Mouse (Mus musculus) CH12.LX (cell line): ENCODE data around the gene Fam198a. TPM values are rescaled to one million over a fixed set of nuclear protein-coding genes. Genes with fewer than 3 reads are reported as not detected.
"Not testable (repeated sequence)": the region's sequence is repeated elsewhere in the genome, so short reads cannot be mapped to it uniquely, and the experiment has no call there.

ENCODE experiments used
- DNase-seq: peaks from one replicate; pipeline ENCODE4 v3.0.0-alpha.2; 2013; ENCODE audit errors: extremely low read depth
- H3K27ac ChIP-seq: 2 replicates; pipeline ENCODE4 v1.5.1; 2012; ENCODE audit warnings: low read depth, mild to moderate bottlenecking, control low read depth, moderate library complexity; ENCODE audit not compliant: insufficient read depth
- H3K27me3 ChIP-seq: replicated peaks from 2 replicates; pipeline ENCODE3; 2012; ENCODE audit warnings: inconsistent platforms
- H3K36me3 ChIP-seq, 2 experiments: replicated peaks in 1 of 2; 2 replicates each; pipeline versions ENCODE3 to v1.6.1; 2012; ENCODE audit warnings: inconsistent platforms in 1 of 2, low read length in 1 of 2, mild to moderate bottlenecking in 1 of 2, mixed read lengths in 1 of 2, moderate library complexity in 1 of 2; ENCODE audit not compliant: control insufficient read depth in 1 of 2, insufficient read depth in 1 of 2
- H3K4me1 ChIP-seq, 2 experiments: 2 replicates each; pipeline ENCODE4 v1.6.1; 2012; ENCODE audit warnings: inconsistent platforms in 1 of 2, moderate library complexity in 1 of 2; ENCODE audit not compliant: insufficient read depth in 2 of 2, control insufficient read depth in 1 of 2
- H3K4me2 ChIP-seq: 2 replicates; pipeline ENCODE4 v1.6.1; 2012; ENCODE audit warnings: low read depth, mild to moderate bottlenecking, control low read depth; ENCODE audit not compliant: poor library complexity, insufficient read depth, severe bottlenecking
- H3K4me3 ChIP-seq, 3 experiments: fragments of 150-350 bp in 1 of 3; sonication (generic) in 1 of 3; replicated peaks in 1 of 3; 2 replicates each; pipeline versions ENCODE3 to v1.5.1; 2011 to 2012; ENCODE audit warnings: low read depth in 2 of 3, low read length in 2 of 3, mild to moderate bottlenecking in 2 of 3, moderate library complexity in 2 of 3, control low read depth in 1 of 3, improper control_type of control experiment in 1 of 3, inconsistent platforms in 1 of 3, mixed read lengths in 1 of 3; ENCODE audit not compliant: poor library complexity in 1 of 3
- H3K79me2 ChIP-seq: replicated peaks from 2 replicates; pipeline ENCODE4 v1.6.1; 2012; ENCODE audit warnings: mild to moderate bottlenecking, moderate library complexity; ENCODE audit not compliant: control insufficient read depth, poor library complexity, insufficient read depth, severe bottlenecking; ENCODE audit errors: extremely low read depth
- H3K9ac ChIP-seq: 2 replicates; pipeline ENCODE4 v1.6.1; 2012; ENCODE audit warnings: low read depth, mild to moderate bottlenecking, control low read depth, moderate library complexity; ENCODE audit not compliant: insufficient read depth
- H3K9me3 ChIP-seq: replicated peaks from 2 replicates; pipeline ENCODE3; 2012; ENCODE audit warnings: low read length, inconsistent platforms, mixed read lengths
- CTCF ChIP-seq, 2 experiments: IDR thresholded peaks in 1 of 2; conservative IDR thresholded peaks in 1 of 2; 2 replicates each; pipeline ENCODE4 v1.5.1; 2011 to 2012; ENCODE audit warnings: low read depth in 2 of 2, low read length in 2 of 2, improper control_type of control experiment in 1 of 2, inconsistent platforms in 1 of 2, mild to moderate bottlenecking in 1 of 2, moderate library complexity in 1 of 2
- E2F4 ChIP-seq: IDR thresholded peaks from 2 replicates; pipeline ENCODE4 v1.6.1; 2011; ENCODE audit warnings: low read depth, low read length, improper control_type of control experiment; ENCODE audit not compliant: insufficient replicate concordance
- ELF1 ChIP-seq: IDR thresholded peaks from 2 replicates; pipeline ENCODE4 v1.6.1; 2014; ENCODE audit warnings: low read depth, mild to moderate bottlenecking, inconsistent platforms, low read length, improper control_type of control experiment
- EP300 ChIP-seq: IDR thresholded peaks from 2 replicates; pipeline ENCODE4 v1.6.1; 2011; ENCODE audit warnings: low read length, improper control_type of control experiment
- GABPA ChIP-seq: IDR thresholded peaks from 2 replicates; pipeline ENCODE4 v1.6.1; 2012; ENCODE audit warnings: low read depth, low read length, improper control_type of control experiment, inconsistent platforms; ENCODE audit not compliant: insufficient replicate concordance
- KAT2A ChIP-seq: IDR thresholded peaks from 2 replicates; pipeline ENCODE4 v1.6.1; 2012; ENCODE audit warnings: low read length, improper control_type of control experiment, inconsistent platforms; ENCODE audit not compliant: insufficient replicate concordance
- MAX ChIP-seq: IDR thresholded peaks from 2 replicates; pipeline ENCODE4 v1.6.1; 2011; ENCODE audit warnings: low read length, improper control_type of control experiment
- MAZ ChIP-seq: IDR thresholded peaks from 2 replicates; pipeline ENCODE4 v1.6.1; 2012; ENCODE audit warnings: low read depth, mild to moderate bottlenecking, inconsistent platforms, low read length, improper control_type of control experiment, moderate library complexity
- MEF2A ChIP-seq: IDR thresholded peaks from 2 replicates; pipeline ENCODE4 v1.6.1; 2014; ENCODE audit warnings: low read depth, mild to moderate bottlenecking, inconsistent platforms, low read length, improper control_type of control experiment, borderline replicate concordance
- MXI1 ChIP-seq: IDR thresholded peaks from 2 replicates; pipeline ENCODE4 v1.6.1; 2011; ENCODE audit warnings: mild to moderate bottlenecking, low read depth, low read length, improper control_type of control experiment
- MYC ChIP-seq: IDR thresholded peaks from 2 replicates; pipeline ENCODE4 v1.6.1; 2011; ENCODE audit warnings: low read depth, mild to moderate bottlenecking, improper control_type of control experiment, low read length
- PAX5 ChIP-seq: IDR thresholded peaks from 2 replicates; pipeline ENCODE4 v1.6.1; 2012; ENCODE audit warnings: low read length, inconsistent platforms, mixed read lengths
- POLR2AphosphoS2 ChIP-seq: IDR thresholded peaks from 2 replicates; pipeline ENCODE4 v1.6.1; 2011; ENCODE audit warnings: low read depth, low read length, improper control_type of control experiment
- RCOR1 ChIP-seq: conservative IDR thresholded peaks from 2 replicates; pipeline ENCODE4 v1.6.1; 2012; ENCODE audit warnings: low read depth, mild to moderate bottlenecking, inconsistent platforms, low read length, improper control_type of control experiment
- SMC3 ChIP-seq: IDR thresholded peaks from 2 replicates; pipeline ENCODE4 v1.6.1; 2011; ENCODE audit warnings: low read depth, low read length, improper control_type of control experiment
- USF1 ChIP-seq: IDR thresholded peaks from 2 replicates; pipeline ENCODE4 v1.6.1; 2014; ENCODE audit warnings: low read depth, mild to moderate bottlenecking, inconsistent platforms, low read length, improper control_type of control experiment
- USF2 ChIP-seq: conservative IDR thresholded peaks from 2 replicates; pipeline ENCODE4 v1.6.1; 2011; ENCODE audit warnings: low read depth, low read length, improper control_type of control experiment
- ZC3H11A ChIP-seq: IDR thresholded peaks from 2 replicates; pipeline ENCODE4 v1.6.1; 2012; ENCODE audit warnings: low read depth, mild to moderate bottlenecking, inconsistent platforms, low read length, improper control_type of control experiment
- ZKSCAN1 ChIP-seq: IDR thresholded peaks from 2 replicates; pipeline ENCODE4 v1.6.1; 2012; ENCODE audit warnings: low read depth, inconsistent platforms, low read length, improper control_type of control experiment, borderline replicate concordance
- ZMIZ1 ChIP-seq: IDR thresholded peaks from 2 replicates; pipeline ENCODE4 v1.6.1; 2012; ENCODE audit warnings: low read depth, mild to moderate bottlenecking, inconsistent platforms, low read length, improper control_type of control experiment
- dilution Hi-C: fragments of 300-500 bp; cut with MboI; formaldehyde crosslinking; loops from 2 replicates; pipeline ENCODE4 v1.14.3; 2020; ENCODE audit warnings: low sequenced_read_pairs; ENCODE audit not compliant: extremely low pct_unique_long_range_greater_than_20kb, extremely low pct_ligation_motif_present
- in situ Hi-C: fragments of 300-500 bp; cut with MboI; formaldehyde crosslinking; loops from 3 replicates; pipeline ENCODE4 v1.14.3; 2019; ENCODE audit warnings: low sequenced_read_pairs, low pct_ligation_motif_present, low pct_unique_long_range_greater_than_20kb, mixed read lengths
- polyA plus RNA-seq: library from polyadenylated mRNA; unstranded; fragments of >175 nt; gene quantifications from 2 replicates; pipeline ENCODE4 v1.2.1, GENCODE M21; 2012; ENCODE audit warnings: low read depth; ENCODE audit not compliant: insufficient read length
- total RNA-seq, 2 experiments: library from RNA; depleted of rRNA; stranded (reverse); fragments of 300-350 nt in 1 of 2; fragments of >200 nt in 1 of 2; gene quantifications; 2 replicates each; pipeline ENCODE4 v1.2.3; 2012 to 2014

Gene Fam198a
- total and polyA plus RNA-seq, 3 experiments: 0.40 to 0.93 (median 0.59) TPM

- no peaks in the 10 kb centered on the region for H3K9me3 ChIP-seq
- no peaks in the 10 kb centered on the region for H3K36me3 ChIP-seq
- no peak for DNase-seq
- TF ChIP-seq ZMIZ1 (no peak), POLR2AphosphoS2 (no peak), MYC (no peak), EP300 (no peak), GABPA (no peak), MAX (no peak), ZC3H11A (no peak), RCOR1 (no peak), USF2 (no peak), MEF2A (no peak), USF1 (no peak), SMC3 (no peak), E2F4 (no peak), MAZ (no peak), CTCF (conservative IDR thresholded peaks at IDR 0.05 in 1 of 2, IDR thresholded peaks at IDR 0.05 in 1 of 2; ENCODE audit: low read depth in 2 of 2, low read length in 2 of 2) (no peak), ELF1 (no peak), PAX5 (no peak), MXI1 (no peak), ZKSCAN1 (no peak), KAT2A (no peak)
- in situ Hi-C loops: loop anchor here (5.0 kb wide), 1 partner anchor 167 kb away; no protein-coding TSS in a partner anchor
- no peak overlapping the region for H3K4me2 ChIP-seq
- H3K4me3 ChIP-seq: no peak overlapping the region
- peaks cover 8% of the 10 kb centered on the region for H3K27me3 ChIP-seq
- H3K27ac ChIP-seq: no peak overlapping the region
- no peaks in the 10 kb centered on the region for H3K79me2 ChIP-seq
- no peak overlapping the region for H3K9ac ChIP-seq
- dilution Hi-C loops: no loop called here
- H3K4me1 ChIP-seq: peaks cover 0 to under 1% of the 10 kb centered on the region in 2 experiments; a peak in 1 of 4 replicates
Observed at GRCm38 (mm10) chr9:122020321-122020720, 69.5 kb downstream of the Fam198a start.

- dilution Hi-C loops, H3K4me1 ChIP-seq, H3K27me3 ChIP-seq, H3K9me3 ChIP-seq, H3K9ac ChIP-seq, H3K36me3 ChIP-seq, H3K4me3 ChIP-seq, H3K27ac ChIP-seq, H3K79me2 ChIP-seq, H3K4me2 ChIP-seq, DNase-seq: not testable (repeated sequence)
- in situ Hi-C loops: loop anchor here (5.0 kb wide), 1 partner anchor 166 kb away; no protein-coding TSS in a partner anchor
Observed at GRCm38 (mm10) chr9:122021171-122021570, 70.4 kb downstream of the Fam198a start.
